Mouse (Mus musculus): ENCODE measurements around the gene Txndc17. TPM values are rescaled to one million over a fixed set of nuclear protein-coding genes. Genes with fewer than 3 reads are reported as not detected.
"Not testable (repeated sequence)": the region's sequence is repeated elsewhere in the genome, so short reads cannot be mapped to it uniquely, and the experiment has no call there.

The Txndc17 gene
- 10 to 100 TPM; 31.7 to 34.4 TPM for total RNA-seq (2021)
- long read RNA-seq, experiment 1, transcript Txndc17-201 (4 exons, 981 nt), result major isoform, 37 of 37 reads
- long read RNA-seq, experiment 1, partial matches to known transcripts, result 0 of 37 reads
- long read RNA-seq, experiment 1, other reads (novel, unspliced or antisense), result 0 of 37 reads
- long read RNA-seq, experiment 2, transcript Txndc17-201 (4 exons, 981 nt), result major isoform, 32 of 34 reads
- long read RNA-seq, experiment 2, partial matches to known transcripts, result 2 of 34 reads
- long read RNA-seq, experiment 2, other reads (novel, unspliced or antisense), result 0 of 34 reads

DNA sequence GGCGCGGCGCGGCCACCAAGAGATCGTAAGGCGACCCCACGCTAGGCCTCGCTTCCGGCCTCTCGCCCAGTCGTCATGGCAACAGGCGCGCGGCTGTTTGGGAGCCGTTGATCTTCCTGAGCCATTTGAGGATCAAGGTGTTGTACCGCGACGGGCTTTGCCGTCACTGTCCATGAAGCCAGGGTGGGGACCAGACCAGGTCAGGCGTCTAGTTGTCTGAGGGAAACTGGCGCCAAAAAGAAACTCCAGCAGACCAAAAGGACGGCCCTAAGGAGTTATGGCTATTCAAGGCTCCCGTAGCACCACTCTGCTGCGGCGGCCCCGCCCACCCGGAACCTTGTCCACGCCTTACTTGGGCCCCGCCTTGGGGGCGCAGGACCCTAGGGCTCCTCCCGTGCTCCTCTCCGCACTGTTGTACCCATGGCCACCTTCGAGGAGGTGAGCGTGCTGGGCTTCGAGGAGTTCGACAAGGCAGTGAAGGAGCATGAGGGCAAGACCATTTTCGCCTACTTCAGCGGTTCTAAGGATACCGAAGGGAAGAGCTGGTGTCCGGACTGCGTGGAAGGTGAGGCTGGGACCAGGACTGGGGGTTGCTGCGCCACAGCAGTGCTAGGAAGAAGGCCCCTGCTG is at the start of gene Txndc17, which contains the start of gene 4933427D14Rik:
Txndc17 (plus strand) TSS at position 344 of the 630 bp plus-strand sequence.
4933427D14Rik (minus strand) TSS at position 256 of the 630 bp plus-strand sequence.
- DNase-seq (ENCODE audit: low spot score), result peak; percentile 84

DNA sequence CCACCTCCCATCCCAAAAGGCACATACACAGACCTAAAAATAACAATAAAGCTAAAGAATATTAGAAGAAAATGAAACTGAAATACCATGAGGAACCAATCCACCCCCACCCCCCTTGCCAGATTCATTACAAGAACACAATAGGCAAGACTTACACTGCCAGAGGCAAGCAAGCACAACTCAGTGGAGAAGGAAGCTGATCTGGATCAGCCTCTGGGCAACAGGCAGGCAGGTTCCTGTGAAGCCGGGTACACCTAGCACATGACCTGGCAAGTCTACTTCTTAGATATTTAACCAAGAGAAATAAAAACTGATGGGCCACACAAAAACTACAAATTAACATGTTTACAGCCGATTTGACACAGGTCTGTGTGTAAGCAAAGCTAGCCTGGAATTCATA is 44.1 kb upstream of the Txndc17 start:
- DNase-seq (ENCODE audit: low spot score), result no peak

DNA sequence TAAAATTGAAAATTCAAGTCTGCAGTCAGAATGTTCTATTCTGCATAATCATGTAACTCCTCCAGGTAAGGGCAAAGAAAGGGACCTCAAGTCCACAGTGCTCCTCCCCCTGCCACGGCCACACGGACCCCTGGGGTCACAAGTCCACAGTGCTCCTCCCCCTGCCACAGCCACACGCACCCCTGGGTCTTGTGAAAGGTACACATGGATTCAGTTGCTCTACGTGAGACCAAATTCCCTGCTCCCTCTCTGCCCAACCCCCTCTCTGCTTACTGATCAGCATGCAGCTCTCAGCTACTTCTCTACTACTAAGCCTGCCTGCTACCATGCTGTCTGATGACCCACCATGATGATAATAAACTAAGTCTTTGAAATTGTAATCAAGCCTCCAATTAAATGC is 37.5 kb upstream of the Txndc17 start:
- DNase-seq (ENCODE audit: low spot score), result no peak

DNA sequence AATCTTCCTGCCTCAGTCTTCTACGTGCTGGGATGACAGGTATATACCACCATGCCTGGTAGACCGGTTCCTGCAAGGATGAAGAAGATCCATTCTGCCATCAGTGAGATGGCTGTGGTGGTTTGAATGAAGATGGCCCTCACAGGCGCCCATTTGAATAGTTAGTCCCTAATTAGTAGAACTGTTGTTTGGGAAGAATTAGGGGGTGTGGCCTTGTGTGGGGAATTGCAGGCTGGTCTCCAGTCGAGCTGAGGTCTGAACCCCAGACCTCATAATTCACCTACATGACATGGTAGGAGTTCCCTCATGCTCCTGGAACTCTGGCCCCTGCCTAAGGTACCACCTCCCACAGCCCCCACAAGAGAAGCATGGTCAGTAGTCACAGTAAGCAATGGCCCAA is 35.4 kb upstream of the Txndc17 start:
- not testable (repeated sequence) for DNase-seq (ENCODE audit: low spot score)

DNA sequence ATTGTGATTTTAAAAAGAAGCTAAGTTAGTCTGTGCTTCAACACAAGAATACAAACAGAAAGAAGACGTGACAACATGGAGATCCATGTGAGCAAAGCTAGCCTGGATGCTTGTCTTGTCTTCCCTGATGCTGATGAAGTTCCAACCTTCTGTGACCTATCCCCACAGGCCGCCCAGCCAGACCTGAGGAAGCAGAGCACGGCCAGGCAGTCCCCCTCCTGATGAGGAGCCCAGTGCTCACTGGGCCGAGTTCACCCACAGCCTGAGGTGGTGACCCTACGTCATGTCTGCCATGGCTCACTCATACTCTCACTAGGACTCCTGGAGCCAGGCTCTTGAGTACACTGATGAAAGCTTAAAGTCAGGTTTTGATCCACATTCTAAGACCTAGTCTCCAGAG is 33.8 kb upstream of the Txndc17 start:
- no peak for DNase-seq (ENCODE audit: low spot score)

DNA sequence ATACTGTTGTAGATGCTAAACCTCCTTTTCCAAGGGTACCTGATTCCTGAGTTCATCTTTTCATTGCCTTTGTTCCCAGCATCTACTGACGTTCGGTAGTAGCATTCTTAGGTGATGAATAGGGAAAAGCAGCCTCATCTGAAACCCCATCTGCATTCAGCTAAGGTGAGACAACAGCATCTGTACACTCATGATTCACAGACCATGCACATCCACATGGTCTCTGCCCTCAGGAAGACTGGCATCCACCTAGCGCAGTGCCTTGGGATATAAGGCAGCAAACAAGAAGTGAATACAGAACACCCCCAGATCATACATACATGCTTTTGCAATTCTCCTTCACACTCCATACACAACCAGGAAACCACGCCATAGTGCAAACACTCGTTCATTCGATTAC is 32.6 kb upstream of the Txndc17 start:
- DNase-seq (ENCODE audit: low spot score), result no peak

DNA sequence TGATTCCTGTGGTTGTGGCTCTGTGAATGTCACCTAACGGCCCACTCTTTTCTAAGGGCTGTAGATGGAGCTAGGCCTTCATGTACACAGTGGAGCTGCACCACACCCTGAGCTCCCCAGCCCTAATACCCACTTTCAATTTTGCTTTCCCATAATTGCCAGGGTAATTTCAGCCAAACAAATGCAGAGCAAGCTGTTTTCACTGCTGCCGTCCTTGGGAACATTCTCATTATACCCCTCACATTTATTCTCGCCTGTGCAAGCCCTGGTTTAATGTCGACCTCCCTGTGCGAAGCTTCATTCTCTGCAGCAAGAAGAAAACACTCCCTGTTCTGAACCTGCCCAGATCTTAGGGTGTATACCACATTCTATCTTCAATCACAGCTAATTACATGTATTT is 31.4 kb upstream of the Txndc17 start:
- no peak for DNase-seq (ENCODE audit: low spot score)

DNA sequence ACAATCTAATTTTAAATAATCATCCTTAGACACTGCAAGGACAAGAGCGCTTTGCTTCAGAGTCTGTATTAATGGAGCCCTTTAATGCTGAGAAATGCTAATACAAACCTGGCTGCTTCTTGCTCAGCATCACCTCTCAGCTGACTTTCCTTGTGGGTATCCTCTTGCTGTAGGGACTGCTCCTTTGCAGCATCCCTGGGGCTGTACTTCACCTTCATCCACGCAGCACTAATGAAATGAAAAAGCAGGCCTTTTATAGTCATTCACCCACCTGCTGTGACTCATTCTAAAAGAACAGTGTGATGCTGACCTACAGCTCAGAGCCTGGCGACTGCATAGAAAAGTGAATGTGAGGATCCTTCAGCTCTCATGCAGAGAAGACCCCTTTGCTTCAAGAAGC is 30.8 kb upstream of the Txndc17 start:
- no peak for DNase-seq (ENCODE audit: low spot score)

DNA sequence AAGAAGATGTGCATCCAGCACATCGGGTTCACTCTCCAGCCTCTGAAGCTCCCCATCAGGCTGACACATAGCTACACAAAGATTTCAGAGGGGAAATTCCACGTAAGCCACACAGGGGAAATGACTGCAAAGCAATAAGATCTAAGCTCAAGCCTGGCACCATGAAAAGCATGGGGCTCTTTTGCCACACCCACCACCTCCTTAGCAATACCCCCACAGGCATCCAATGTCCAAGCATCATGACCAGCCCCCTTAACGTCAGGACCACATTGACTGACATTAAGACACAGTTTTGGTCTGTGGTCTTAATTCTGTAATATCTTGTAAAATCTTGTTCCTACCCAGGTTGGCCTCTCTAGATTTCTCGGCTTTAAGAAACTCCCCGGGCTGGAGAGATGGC is 26.8 kb upstream of the Txndc17 start:
- DNase-seq (ENCODE audit: low spot score), result no peak

DNA sequence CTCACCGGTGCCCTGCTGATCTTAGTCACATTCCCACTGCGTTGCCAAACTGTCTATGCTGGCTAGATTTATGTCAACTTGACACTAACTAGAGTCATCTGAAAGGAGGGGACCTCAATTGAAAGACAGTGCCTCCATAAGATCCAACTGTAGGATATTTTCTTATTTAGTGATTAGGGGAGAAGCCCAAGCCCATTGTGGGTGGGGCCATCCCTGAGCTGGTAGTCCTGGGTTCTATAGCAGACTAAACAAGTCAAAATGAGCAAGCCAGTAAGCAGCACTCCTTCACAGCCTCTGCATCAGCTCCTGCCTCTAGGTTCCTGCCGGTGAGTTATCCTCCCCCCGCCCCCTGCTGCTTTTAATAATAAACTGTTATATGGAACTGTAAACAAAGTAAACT is 26.2 kb upstream of the Txndc17 start:
- no peak for DNase-seq (ENCODE audit: low spot score)

DNA sequence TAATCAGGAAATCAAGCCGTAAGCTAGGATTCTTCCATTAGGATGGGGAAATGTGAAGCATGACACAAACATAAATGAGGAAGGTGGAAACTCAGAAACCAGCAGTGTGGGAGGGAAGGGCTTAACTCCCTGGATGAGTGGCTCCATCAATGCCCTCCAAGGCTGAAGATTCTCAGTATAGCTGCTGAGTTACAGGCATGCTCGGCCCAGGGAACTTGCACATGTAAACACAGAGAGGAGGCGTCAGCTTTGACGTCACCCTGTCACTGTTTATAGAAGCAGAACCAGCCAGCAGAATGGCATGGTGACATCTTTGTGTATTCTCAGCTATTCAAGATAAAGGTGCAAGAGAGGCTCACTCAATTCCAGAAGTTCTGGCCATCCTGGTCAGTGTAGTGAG is 23.1 kb upstream of the Txndc17 start:
- no peak for DNase-seq (ENCODE audit: low spot score)

DNA sequence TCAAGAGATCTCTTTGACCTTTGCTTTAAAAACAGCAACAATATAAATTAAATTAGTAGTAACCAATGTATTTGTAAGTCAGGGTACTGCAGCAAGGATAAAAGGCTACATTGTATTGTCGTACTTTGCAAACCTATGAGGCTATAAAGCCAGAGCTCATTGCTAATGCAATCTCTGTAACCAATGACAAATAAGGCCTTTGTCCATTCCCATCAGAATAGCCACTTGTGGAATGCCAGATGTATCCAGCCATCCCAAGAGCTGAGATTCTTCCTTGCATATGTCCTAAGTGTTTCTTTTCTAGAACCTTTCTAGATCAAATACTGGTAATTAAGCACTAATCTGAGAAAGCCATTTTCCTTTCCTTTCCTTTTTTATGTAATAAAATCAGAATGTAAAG is 16.5 kb upstream of the Txndc17 start:
- no peak for DNase-seq (ENCODE audit: low spot score)

DNA sequence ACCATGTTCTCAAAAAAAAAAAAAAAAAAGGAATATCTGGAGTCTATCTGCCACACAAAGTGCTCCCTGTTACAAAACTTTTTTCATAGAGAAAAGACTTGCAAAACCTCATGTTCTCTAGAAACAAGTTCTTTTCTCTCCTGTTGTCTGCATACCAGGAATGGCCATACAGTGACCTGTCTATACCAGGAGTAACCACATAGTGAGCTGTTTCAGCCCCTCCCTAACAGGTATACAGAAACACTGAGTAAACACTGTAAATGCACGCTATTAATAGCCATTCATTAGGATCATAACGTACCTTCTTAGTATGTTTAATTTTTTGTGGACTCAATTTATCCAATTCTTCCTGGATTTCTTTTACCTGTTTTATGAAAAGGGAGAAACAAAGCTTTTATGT is 13.1 kb upstream of the Txndc17 start:
- DNase-seq (ENCODE audit: low spot score), result no peak

DNA sequence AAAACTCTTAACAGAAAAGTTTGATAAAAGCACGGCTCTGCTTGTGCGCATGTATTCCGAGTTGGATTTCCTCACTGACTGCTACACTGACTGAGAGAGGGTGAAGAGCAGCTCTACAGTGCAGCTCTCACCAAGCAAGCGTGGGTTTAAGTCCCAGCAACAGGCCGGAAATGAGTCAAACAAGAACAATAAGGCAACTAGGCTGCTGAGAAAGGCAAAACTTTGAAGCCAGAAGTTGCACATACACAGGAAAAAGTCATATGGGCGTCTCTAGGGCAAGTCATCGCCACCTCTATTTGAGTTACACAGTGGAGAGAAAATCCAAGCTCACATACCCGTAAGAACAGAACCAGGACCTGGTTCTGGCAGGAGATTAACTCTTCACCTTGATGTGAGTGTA is 10.8 kb upstream of the Txndc17 start:
- no peak for DNase-seq (ENCODE audit: low spot score)

DNA sequence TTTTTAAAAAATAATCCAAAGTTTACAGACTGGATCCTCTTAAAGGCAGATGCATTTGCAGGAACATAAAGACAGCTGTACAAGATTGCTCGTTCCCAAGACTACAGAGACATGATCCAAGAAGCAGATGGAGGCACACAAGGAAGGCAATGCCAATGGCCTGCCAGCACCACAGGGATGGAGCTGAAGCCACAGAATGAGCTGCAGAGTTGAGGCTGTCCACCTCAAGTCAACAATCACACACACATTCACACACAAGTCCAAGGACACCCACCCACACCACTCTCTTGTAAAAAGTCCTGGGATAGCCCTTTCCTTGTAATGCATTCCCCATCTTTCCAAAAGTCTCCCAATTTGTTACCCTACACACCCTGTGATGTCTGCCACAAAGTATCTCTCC is 3.9 kb upstream of the Txndc17 start:
- no peak for DNase-seq (ENCODE audit: low spot score)

DNA sequence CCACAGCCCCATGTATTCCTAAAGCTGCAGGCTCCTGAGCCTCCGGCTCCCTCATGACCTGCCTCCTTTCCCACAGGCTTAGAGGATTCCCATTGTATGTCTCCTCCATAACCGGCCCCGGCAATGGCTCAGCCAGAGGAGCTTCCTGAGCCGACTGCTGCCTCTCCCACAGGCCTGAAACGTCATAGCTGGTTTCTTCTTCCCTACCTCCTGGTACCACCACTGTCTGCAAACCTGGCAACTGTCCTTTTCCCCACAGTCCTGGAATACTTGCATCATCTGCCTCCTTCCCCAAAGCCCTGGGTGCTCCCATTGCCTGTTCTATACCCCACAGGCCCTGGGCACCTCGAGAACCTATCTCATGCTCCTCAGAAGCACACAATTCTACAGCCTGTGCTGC is 2.1 kb upstream of the Txndc17 start:
- no peak for DNase-seq (ENCODE audit: low spot score)

DNA sequence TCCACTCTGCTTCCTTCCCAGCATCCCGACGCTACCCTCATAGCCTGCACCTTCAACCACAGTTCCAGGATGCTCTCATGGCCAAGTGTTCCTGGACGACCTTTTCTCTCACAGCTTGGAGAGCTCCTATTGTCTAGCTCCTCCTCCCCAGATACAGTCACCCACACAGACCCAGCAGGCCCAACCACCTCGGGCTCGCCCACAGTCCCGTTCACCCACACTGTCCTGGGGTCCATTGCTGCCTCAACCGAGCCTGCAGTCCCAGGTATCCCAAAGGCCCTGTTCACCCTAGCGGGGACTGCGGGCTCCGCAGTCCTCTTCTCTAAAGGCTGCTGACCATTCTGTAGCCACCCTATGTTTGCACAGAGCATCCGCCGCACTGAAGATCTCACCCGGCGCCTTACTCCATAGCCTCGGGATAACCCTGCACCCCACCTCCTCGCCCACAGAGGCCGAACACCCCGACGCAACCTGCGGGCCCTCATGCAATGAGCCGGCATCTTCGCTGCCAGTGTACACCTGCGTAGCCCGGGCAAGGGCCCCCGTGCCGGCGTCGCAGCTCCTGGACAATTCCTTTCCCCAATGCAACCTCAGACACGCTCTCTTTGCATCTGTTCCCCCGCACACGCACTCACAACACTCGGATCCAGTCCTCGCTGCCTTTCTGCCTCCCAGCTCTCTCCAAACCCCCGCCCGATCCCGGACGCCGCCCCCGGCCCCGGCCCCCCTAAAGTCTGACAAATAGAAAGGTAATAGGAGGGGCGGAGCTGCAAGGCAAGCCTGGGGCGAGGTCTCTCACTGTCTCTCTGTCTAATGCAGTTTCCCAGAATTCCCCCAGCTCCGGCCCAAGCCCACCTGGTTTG is 775 bp upstream of the Txndc17 start, which contains the start of gene Gm43951:
Gm43951 (minus strand) TSS at position 500 of the 863 bp plus-strand sequence.
- no peak for DNase-seq (ENCODE audit: low spot score)

DNA sequence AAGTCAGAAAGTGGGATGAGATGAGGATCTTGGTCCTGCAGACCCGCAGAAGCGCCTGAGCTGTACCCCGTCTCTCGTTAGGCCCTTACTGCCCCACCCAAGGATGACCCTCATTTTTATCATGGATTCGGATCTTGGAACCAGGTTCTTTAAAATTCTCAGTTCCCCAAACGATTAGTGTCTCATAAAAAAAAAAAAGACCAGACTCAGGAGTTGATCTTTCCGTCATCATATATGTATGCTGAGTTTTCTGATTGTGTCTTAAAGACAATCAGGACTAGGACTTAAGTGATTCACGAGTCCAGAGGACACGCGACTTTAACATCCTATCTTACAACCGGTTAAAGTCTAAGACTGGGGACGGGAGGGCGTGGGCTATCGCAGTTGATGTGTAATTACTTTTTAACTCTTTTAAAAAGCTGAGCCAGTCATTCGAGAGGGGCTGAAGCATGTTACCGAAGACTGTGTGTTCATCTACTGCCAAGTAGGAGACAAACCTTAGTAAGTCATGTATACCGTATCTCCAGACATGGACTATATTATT is 559 bp downstream of the Txndc17 start:
- DNase-seq (ENCODE audit: low spot score), result no peak

DNA sequence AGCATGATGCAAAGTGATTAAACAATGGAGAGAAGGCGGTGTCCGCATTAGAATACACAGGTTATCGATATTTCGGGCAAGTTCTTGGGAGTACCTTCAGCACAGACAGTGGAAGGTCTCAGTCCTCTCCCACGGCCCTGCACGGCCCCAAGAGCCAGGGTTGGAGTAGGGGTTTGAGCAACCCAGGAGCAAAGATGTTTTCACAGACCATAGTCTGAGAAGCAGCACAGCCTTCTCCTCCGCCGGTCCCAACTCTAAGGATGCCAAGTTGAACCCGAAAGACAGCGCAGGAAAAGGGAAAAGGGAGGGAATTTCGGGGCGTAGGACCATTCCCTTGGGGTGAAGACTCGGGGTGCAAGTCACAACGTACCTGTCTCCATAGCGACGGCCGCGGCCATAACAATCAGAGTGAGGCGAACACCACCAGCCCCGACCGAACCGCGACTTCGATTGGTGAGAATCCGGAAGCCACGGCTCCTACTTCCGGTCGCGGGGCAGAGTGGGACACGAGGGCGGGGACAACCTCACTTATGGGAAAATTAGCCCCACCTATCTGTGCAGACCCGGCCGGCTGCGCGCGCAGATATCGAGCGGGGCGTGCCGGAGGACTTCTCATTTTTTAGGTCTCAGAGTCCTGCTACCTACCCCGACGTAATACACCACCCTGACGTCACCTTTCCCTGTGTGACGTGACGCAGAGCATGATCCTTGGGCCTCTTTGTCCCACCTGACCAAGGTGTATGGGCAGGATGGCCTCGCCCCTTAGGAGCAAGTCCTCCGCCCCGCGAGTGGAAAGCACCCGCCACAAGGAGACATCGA is 7.5 kb downstream of the Txndc17 start:
- DNase-seq (ENCODE audit: low spot score), result peak; percentile 94

DNA sequence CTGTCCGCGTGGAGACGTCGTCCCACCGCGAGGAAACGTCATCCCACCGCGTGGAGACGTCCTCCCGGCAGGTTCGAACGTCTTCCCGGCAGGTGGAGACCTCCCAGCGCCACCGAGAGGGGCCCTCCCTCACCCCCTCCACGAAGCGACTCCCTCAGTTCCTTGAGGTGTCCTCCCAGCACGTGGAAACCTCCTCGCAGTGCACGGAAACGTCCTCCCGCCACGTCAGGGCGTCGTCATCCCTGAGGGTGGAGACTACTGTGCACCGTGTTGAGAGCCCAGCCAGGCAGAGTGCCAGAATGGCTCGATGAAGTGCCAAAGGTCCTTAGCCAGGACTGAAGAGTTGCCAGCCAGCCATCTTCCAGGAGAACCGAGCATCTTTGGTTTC is 8.1 kb downstream of the Txndc17 start, which contains the start of gene Med31:
Med31 (minus strand) TSS at position 183 of the 388 bp plus-strand sequence.
- peak; percentile 82 for DNase-seq (ENCODE audit: low spot score)

DNA sequence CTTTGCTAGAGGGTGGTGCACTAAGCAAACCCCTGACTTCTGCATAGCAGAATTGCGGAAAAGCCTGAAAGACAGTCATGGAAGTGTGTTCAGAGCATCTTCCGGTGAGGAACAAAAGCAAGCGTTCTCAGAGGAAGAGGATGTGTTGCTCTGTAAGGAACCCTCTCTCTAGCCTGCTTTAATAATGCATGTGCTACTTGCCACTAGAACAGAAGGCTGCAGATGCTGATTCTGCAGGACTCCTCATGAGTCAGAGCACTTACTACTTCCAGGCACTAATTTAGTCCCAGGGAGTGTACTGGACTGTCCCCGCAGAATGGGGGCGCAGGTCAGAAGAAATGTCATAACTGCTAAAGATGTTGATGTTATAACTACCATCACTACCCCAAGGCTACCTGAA is 9.8 kb downstream of the Txndc17 start:
- no peak for DNase-seq (ENCODE audit: low spot score)
